Mouse (Mus musculus): ENCODE measurements around the gene Gm6526.
"Not testable (repeated sequence)": the region's sequence is repeated elsewhere in the genome, so short reads cannot be mapped to it uniquely, and the experiment has no call there.

The Gm6526 gene

DNA sequence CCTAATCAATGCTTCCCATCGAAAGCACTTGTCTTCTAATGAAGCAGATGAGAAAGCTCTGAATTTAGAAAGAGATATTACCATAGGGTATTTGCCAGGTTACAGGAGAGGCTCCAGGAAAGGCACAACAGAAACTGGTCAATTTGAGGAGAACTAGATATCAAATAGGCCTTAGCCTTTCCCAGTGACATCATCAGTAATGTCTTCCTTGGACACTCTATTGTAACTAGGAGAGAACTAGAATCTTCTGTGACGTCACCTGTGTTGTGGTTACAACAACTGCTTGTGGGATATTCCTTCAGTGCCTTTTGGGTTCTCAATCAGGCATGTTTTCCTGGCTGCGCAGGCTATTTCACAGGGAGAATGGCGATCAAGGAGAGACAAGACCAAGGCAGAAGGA lies at the start of gene Gm6526:
TSS of gene Gm6526 (plus strand) at position 301 of the 400 bp plus-strand sequence.
- in situ Hi-C loops (cut with MboI, MseI), result not testable (repeated sequence)

GRCm38 (mm10) chr14:43727385-43727784 lies 20.3 kb upstream of the Gm6526 start, which contains the start of gene Gm16506:
Gene Gm16506, minus strand, starts transcription at chr14:43727485.
- in situ Hi-C loops (cut with MboI, MseI), result loop anchor here in 1 of 2 experiments (5.0 kb wide), 1 partner anchor 60 kb away; no protein-coding TSS in a partner anchor

- in situ Hi-C loops (cut with MboI, MseI), result loop anchor here (5.0 to 25.0 kb wide), 3 partner anchors 57 to 922 kb away; partner anchors contain the start of genes Gm16506 (in 1 of the 2) and Gm21977 (in 1 of the 2)
These were observed 37.0 kb downstream of the Gm6526 start, which contains the start of gene Gm8180 for GRCm38 (mm10) chr14:43784645-43785044. Gene Gm8180, minus strand, starts transcription at chr14:43784745.

DNA sequence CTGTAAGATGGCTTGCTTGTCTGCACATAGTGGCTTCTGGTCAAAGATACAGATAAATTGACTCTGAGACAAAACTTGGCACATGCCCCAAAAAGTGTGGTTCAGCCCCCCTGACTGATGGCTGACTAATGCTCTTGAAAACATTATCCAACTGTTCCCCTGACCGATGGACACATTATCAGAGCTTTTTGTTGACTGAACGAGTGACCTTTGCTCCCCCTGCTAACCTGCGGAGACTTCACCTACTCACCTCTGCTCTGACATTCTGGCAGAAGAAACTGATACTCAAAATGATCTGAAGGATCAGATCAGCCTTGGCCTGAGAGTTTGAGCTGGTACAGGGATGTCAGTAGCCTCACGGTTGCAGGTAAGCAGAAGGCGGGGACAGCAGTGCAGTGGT lies 46.1 kb downstream of the Gm6526 start:
- in situ Hi-C loops (cut with MboI, MseI), result loop anchor here in 1 of 2 experiments (10.0 to 25.0 kb wide), 2 partner anchors 409 to 932 kb away; partner anchors contain the start of gene Gm21977

GRCm38 (mm10) chr14:43796069-43796904 lies 48.6 kb downstream of the Gm6526 start:
- in situ Hi-C loops (cut with MboI, MseI), result loop anchor here in 1 of 2 experiments (10.0 to 25.0 kb wide), 2 partner anchors 411 to 934 kb away; partner anchors contain the start of gene Gm21977

GRCm38 (mm10) chr14:43796905-43797470 lies 49.3 kb downstream of the Gm6526 start:
- in situ Hi-C loops (cut with MboI, MseI), result loop anchor here in 1 of 2 experiments (10.0 to 25.0 kb wide), 2 partner anchors 412 to 935 kb away; partner anchors contain the start of gene Gm21977

GRCm38 (mm10) chr14:43804435-43804834 lies 56.8 kb downstream of the Gm6526 start:
- in situ Hi-C loops (cut with MboI, MseI), result not testable (repeated sequence)

Measured in T-helper 17 cell (primary cell).